Mouse (Mus musculus) intestine, embryonic 14.5 days (tissue): ENCODE results near the gene Ylpm1. TPM values are rescaled to one million over a fixed set of nuclear protein-coding genes. Genes with fewer than 3 reads are reported as not detected.

Experiments
- ATAC-seq: fragments of 200-750 bp; cut with Nextera tagmentation; replicated peaks from 2 replicates; pipeline ENCODE4 v1.8.0; 2017; ENCODE audit warnings: low read depth, moderate number of reproducible peaks, moderate TSS enrichment, moderate library complexity; ENCODE audit not compliant: low FRiP score, low TSS enrichment
- DNase-seq: peaks from one replicate; pipeline ENCODE4 v3.0.0-alpha.2; 2018; ENCODE audit warnings: low spot score
- H3K27ac ChIP-seq: fragments of 300-500 bp; sonication (generic); 2 replicates; pipeline ENCODE4 v1.5.1; 2014; ENCODE audit warnings: low read depth, mild to moderate bottlenecking, control low read depth
- H3K27me3 ChIP-seq: fragments of 300-500 bp; sonication (generic); replicated peaks from 2 replicates; pipeline ENCODE4 v1.6.1; 2014; ENCODE audit warnings: low read length, control low read depth; ENCODE audit not compliant: control insufficient read depth, insufficient read depth
- H3K36me3 ChIP-seq: fragments of 300-500 bp; sonication (generic); 2 replicates; pipeline ENCODE4 v1.6.1; 2014; ENCODE audit warnings: low read length, control low read depth; ENCODE audit not compliant: control insufficient read depth, insufficient read depth
- H3K4me1 ChIP-seq: fragments of 300-500 bp; sonication (generic); replicated peaks from 2 replicates; pipeline ENCODE4 v1.6.1; 2014; ENCODE audit warnings: low read length, control low read depth, mixed read lengths; ENCODE audit not compliant: control insufficient read depth, insufficient read depth
- H3K4me2 ChIP-seq: fragments of 300-500 bp; sonication (generic); 2 replicates; pipeline ENCODE4 v1.6.1; 2014; ENCODE audit warnings: low read length
- H3K4me3 ChIP-seq: fragments of 300-500 bp; sonication (generic); 2 replicates; pipeline ENCODE4 v1.5.1; 2014; ENCODE audit warnings: low read depth, low read length, control low read depth, mixed read lengths
- H3K9ac ChIP-seq: fragments of 300-500 bp; sonication (generic); 2 replicates; pipeline ENCODE4 v1.6.1; 2014; ENCODE audit warnings: mild to moderate bottlenecking, low read length
- H3K9me3 ChIP-seq: fragments of 300-500 bp; sonication (generic); 2 replicates; pipeline ENCODE4 v1.6.1; 2016; ENCODE audit warnings: low read length, control low read depth; ENCODE audit not compliant: control insufficient read depth
- WGBS: fragments of 180-500 bp; shearing (Covaris S2); extraction: QIAGEN DNeasy Blood & Tissue Kit; methylation state at CpG from one replicate; pipeline ENCODE4 v1.1.7; 2014; 5-methylcytosine and 5-hydroxymethylcytosine counted together
- polyA plus RNA-seq: library from polyadenylated mRNA; unstranded; fragments of >200 nt; fragmentation: Nextera tagmentation; extraction: Ambion mirVana; gene quantifications from 2 replicates; pipeline ENCODE4 v1.2.1, GENCODE M21; 2014

The Ylpm1 gene
- polyA plus RNA-seq, 1 experiment from 2014 or later = 40.8 TPM

GRCm38 (mm10) chr12:85032710-85033109, 36.6 kb downstream of the Ylpm1 start:
- Histone ChIP-seq H3K36me3 (peaks cover 62% of the 10 kb centered on the region), H3K4me3 (no peak overlapping the region), H3K27me3 (no peaks in the 10 kb centered on the region), H3K4me1 (no peaks in the 10 kb centered on the region), H3K4me2 (no peak overlapping the region), H3K9me3 (0 out of 2 replicates have a peak, but pooled peaks cover 2% of the 10 kb centered on the region), H3K9ac (no peak overlapping the region), H3K27ac (no peak overlapping the region)
- 98% methylated on average over 2 of the region's 2 CpGs for WGBS
- DNase-seq = peak; percentile 64
- no peak for ATAC-seq

GRCm38 (mm10) chr12:85051218-85051617, 55.1 kb downstream of the Ylpm1 start:
- DNase-seq = no peak
- ATAC-seq = 0 out of 2 replicates have a peak, but pooled peaks have one; percentile 15
- H3K27ac ChIP-seq = no peak overlapping the region

GRCm38 (mm10) chr12:85071043-85071442, 74.9 kb downstream of the Ylpm1 start:
- no peak overlapping the region for H3K9ac ChIP-seq
- no peak overlapping the region for H3K27ac ChIP-seq
- H3K4me1 ChIP-seq = no peaks in the 10 kb centered on the region
- DNase-seq (no peak), ATAC-seq (no peak)
- no peak overlapping the region for H3K4me3 ChIP-seq
- no peak overlapping the region for H3K4me2 ChIP-seq
- no peaks in the 10 kb centered on the region for H3K9me3 ChIP-seq
- no peaks in the 10 kb centered on the region for H3K27me3 ChIP-seq
- H3K36me3 ChIP-seq = peaks cover 65% of the 10 kb centered on the region

More at GRCm38 (mm10) chr12:85051218-85051617, 55.1 kb downstream of the Ylpm1 start:
- Histone ChIP-seq H3K36me3 (peaks cover 85% of the 10 kb centered on the region), H3K4me1 (no peaks in the 10 kb centered on the region), H3K9ac (no peak overlapping the region), H3K27me3 (no peaks in the 10 kb centered on the region), H3K4me2 (no peak overlapping the region), H3K4me3 (no peak overlapping the region), H3K9me3 (no peaks in the 10 kb centered on the region)
- 57% methylated on average over 6 of the region's 6 CpGs for WGBS

- Histone ChIP-seq H3K27ac (no peak overlapping the region), H3K27me3 (no peaks in the 10 kb centered on the region), H3K9ac (no peak overlapping the region), H3K4me1 (no peaks in the 10 kb centered on the region), H3K4me2 (no peak overlapping the region), H3K4me3 (no peak overlapping the region), H3K9me3 (no peaks in the 10 kb centered on the region), H3K36me3 (peaks cover 22% of the 10 kb centered on the region)
- 90% methylated on average over 3 of the region's 3 CpGs for WGBS
- no peak for DNase-seq
- ATAC-seq = no peak
Observed at GRCm38 (mm10) chr12:85077100-85077499, 81.0 kb downstream of the Ylpm1 start.

GRCm38 (mm10) chr12:85084257-85084656, 88.1 kb downstream of the Ylpm1 start:
- Histone ChIP-seq H3K4me3 (no peak overlapping the region), H3K9ac (no peak overlapping the region), H3K27ac (no peak overlapping the region), H3K9me3 (no peaks in the 10 kb centered on the region), H3K36me3 (peaks cover 25% of the 10 kb centered on the region), H3K27me3 (no peaks in the 10 kb centered on the region), H3K4me1 (no peaks in the 10 kb centered on the region), H3K4me2 (no peak overlapping the region)
- ATAC-seq (no peak), DNase-seq (no peak)
- WGBS = 78% methylated on average over 2 of the region's 2 CpGs

- H3K4me2 ChIP-seq = no peak overlapping the region
- peaks cover 26% of the 10 kb centered on the region for H3K36me3 ChIP-seq
- H3K9ac ChIP-seq = no peak overlapping the region
- H3K4me3 ChIP-seq = no peak overlapping the region
- 83% methylated on average over 4 of the region's 4 CpGs for WGBS
- no peaks in the 10 kb centered on the region for H3K4me1 ChIP-seq
- H3K27ac ChIP-seq = no peak overlapping the region
- no peak for ATAC-seq
- H3K27me3 ChIP-seq = no peaks in the 10 kb centered on the region
- DNase-seq = no peak
- H3K9me3 ChIP-seq = no peaks in the 10 kb centered on the region
Observed at GRCm38 (mm10) chr12:85084941-85085340, 88.8 kb downstream of the Ylpm1 start.

- Histone ChIP-seq H3K9ac (no peak overlapping the region), H3K9me3 (no peaks in the 10 kb centered on the region), H3K4me3 (no peak overlapping the region), H3K4me1 (no peaks in the 10 kb centered on the region), H3K27ac (no peak overlapping the region), H3K27me3 (no peaks in the 10 kb centered on the region), H3K4me2 (no peak overlapping the region), H3K36me3 (peaks cover 26% of the 10 kb centered on the region)
- ATAC-seq (no peak), DNase-seq (no peak)
- WGBS = 90% methylated on average over 12 of the region's 12 CpGs
Observed at GRCm38 (mm10) chr12:85087845-85088244, 91.7 kb downstream of the Ylpm1 start.

- no peak overlapping the region for H3K9ac ChIP-seq
- no peaks in the 10 kb centered on the region for H3K9me3 ChIP-seq
- H3K4me3 ChIP-seq = no peak overlapping the region
- ATAC-seq (no peak), DNase-seq (no peak)
- no peak overlapping the region for H3K4me2 ChIP-seq
- peaks cover 6% of the 10 kb centered on the region; the same call in 1 of the 2 replicates for H3K4me1 ChIP-seq
- no peak overlapping the region for H3K27ac ChIP-seq
- WGBS = 74% methylated on average over 3 of the region's 3 CpGs
- H3K27me3 ChIP-seq = no peaks in the 10 kb centered on the region
- peaks cover 26% of the 10 kb centered on the region for H3K36me3 ChIP-seq
Observed at GRCm38 (mm10) chr12:85091190-85091589, 95.1 kb downstream of the Ylpm1 start.

GRCm38 (mm10) chr12:85092214-85092613, 96.1 kb downstream of the Ylpm1 start:
- no peak overlapping the region for H3K4me2 ChIP-seq
- no peaks in the 10 kb centered on the region for H3K27me3 ChIP-seq
- peaks cover 19% of the 10 kb centered on the region for H3K36me3 ChIP-seq
- ATAC-seq (no peak), DNase-seq (peak; percentile 70)
- peaks cover 6% of the 10 kb centered on the region; the same call in 1 of the 2 replicates for H3K4me1 ChIP-seq
- no peak overlapping the region for H3K4me3 ChIP-seq
- 7% methylated on average over 3 of the region's 3 CpGs for WGBS
- no peak overlapping the region for H3K27ac ChIP-seq
- no peak overlapping the region for H3K9ac ChIP-seq
- no peaks in the 10 kb centered on the region for H3K9me3 ChIP-seq
